Mouse (Mus musculus) lung, postnatal 10 days (tissue): ENCODE measurements around the gene Rgs4.
A peak's percentile ranks its signal among the peaks of the same experiment; 100 is the strongest.

Experiments used
- DNase-seq: peaks from one replicate; pipeline ENCODE4 v3.0.0; 2021

The Rgs4 gene

DNA sequence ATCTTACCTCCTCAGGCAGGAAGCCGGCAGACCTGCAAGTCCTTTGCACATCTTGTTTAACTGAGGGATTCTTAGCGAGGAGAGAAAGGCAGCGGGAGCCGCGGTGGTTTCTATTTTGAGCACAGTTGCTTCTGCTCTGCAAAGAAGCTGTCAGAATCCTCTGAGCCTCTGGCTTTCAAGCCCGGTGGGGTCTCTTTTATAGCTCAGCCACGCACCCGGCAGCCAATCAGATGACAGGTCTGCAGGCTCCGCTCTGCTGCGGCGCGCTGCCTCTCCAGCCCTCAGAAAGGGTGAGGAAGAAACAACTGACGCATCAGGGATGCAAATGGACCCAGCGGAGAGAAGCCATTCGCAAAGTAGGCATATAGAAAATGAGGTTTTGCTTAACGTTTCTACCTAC, at the start of gene Rgs4:
Rgs4 (minus strand) TSS at position 170 of the 400 bp plus-strand sequence.
- peak; percentile 68 for DNase-seq

DNA sequence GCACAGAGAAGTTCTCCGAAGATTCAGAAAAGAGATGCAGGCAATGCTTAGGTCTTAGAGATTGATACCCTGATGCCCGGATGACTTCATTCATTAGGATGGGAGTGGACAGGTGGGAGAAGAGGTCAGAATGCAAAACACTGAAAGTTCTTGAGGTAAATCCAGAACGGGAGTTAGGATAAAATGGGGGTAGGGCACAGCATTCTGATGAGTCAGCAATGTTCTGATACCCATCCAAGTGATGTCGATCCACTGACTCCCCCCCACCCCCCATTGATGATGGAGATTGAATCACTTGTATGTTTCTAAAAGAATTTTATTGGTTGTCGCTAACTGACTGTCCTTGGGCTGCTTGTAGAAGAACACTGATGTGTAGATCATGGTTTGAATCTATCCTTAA, 45.0 kb upstream of the Rgs4 start:
- no peak for DNase-seq

GRCm38 (mm10) chr1:169785981-169786380, 38.5 kb upstream of the Rgs4 start:
- no peak for DNase-seq

GRCm38 (mm10) chr1:169776566-169776965, 29.1 kb upstream of the Rgs4 start:
- DNase-seq: no peak

GRCm38 (mm10) chr1:169764619-169764955, 17.1 kb upstream of the Rgs4 start:
- no peak for DNase-seq

DNA sequence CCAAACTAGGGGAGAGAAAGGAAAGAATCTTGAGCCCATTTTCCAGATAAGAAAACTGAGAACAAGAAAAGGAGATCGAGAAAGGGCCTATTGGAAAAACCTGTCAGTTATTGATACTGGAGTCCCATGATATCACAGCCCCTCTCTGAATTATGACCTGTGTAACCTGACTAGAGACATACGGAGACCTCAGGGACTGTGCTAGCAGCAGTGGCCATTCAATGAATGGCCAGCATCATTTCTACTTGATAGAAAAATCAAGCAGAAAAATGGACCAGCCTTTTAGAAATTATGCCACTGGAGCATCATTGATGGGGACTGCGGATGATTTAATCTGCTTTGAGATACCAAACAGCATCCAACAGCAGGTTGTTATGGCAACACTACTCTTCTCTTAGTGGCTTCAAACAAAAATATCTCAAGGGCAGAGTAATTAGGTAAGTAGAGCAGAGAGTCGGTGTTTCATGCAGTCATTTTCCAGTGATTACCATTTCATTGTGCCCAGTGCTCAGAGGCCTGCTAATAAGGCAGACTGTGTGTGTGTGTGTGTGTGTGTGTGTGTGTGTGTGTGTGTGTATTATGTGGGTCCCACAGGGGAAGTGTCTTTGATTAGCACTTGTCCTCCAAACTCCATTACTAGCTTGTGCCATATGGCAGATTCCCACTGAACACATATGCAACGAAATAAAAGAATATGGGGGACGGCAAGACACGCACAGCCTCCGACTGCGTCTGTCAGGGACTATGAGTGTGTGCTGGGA, 16.6 kb upstream of the Rgs4 start:
- no peak for DNase-seq

- DNase-seq: no peak
Measured at GRCm38 (mm10) chr1:169762524-169762923, 15.1 kb upstream of the Rgs4 start.

DNA sequence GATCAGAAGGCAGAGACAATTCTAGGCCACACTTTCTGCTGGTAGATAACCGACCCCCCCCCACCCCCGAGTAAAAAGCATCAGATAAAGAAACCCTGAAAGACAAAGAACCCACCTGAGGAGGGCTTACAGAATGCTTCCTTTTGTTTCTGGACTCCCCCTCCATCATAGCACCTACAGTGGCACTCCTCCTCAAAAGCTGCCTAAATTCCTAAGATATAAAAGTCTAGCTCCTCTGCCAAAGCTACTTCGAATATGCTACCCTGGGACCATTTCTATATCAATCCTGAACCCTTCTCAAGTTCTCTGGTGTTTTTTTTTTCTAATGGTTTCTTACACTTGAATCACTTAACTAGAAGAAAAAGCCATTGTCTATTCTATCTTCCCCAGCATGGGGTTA, 9.1 kb upstream of the Rgs4 start:
- no peak for DNase-seq

DNA sequence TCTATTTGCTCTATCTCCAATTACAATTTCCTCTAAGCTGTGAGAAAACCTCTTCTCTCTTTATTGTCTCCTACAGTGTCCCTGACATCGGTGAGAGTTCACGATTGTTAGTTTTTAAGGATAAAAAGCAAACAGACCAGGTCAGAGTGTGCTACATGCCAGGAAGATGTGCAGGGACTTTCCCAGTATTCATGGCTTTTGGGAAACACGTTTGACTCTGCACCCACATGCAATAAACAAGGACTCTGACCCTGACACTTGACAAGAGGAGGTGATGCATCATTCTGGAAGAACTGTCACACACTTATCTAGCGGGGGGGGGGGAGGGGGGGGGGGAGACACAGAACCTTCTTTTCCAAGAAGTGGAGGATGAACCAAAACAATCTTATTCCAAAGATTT, 5.0 kb upstream of the Rgs4 start:
- no peak for DNase-seq

DNA sequence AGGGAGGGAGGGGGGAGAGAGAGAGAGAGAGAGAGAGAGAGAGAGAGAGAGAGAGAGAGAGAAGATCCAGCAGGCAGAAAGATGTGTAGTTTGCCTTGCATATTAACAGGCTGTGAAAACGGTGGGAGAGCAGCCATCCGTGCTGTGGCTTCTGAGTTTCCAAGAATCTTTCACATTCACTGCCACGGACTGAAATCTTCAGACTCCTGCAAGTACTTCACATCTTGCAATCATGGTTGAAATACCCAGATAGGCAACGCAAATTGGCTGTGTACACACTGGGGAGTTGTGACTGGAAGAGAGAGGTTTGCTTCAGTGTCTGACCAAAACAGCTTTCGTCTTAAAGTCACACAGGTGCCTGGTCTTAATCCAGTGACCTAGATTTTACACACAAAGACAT, 997 bp upstream of the Rgs4 start:
- no peak for DNase-seq

- DNase-seq: no peak
Measured at GRCm38 (mm10) chr1:169747902-169748301, 460 bp upstream of the Rgs4 start.

GRCm38 (mm10) chr1:169741147-169741546, 6.3 kb downstream of the Rgs4 start:
- no peak for DNase-seq

DNA sequence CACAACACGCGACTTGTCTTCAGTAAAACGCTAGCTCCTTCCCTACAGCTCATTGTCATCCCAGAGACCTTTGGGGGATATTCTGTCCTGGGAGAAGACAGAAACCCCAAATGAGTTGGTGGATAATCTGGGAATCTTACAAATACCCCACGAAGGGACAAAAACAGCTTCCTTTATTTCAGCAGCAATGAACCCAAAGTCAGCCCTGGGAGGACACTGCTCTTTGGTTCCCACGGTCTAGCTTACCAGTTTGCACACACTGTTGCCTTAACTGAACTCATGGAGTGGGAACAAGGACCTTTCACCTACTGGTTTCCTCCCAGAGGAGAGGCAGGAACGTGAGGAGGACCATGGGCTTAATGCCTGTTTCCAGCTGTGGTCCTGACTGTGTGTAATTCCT, 10.2 kb downstream of the Rgs4 start:
- DNase-seq: peak; percentile 11

- DNase-seq: peak; percentile 36
Measured at GRCm38 (mm10) chr1:169736139-169736538, 11.3 kb downstream of the Rgs4 start.

- DNase-seq: no peak
Measured at GRCm38 (mm10) chr1:169730599-169731100, 16.8 kb downstream of the Rgs4 start.

- DNase-seq: no peak
Measured at GRCm38 (mm10) chr1:169726319-169726718, 21.1 kb downstream of the Rgs4 start.

GRCm38 (mm10) chr1:169721836-169722235, 25.6 kb downstream of the Rgs4 start:
- DNase-seq: no peak

DNA sequence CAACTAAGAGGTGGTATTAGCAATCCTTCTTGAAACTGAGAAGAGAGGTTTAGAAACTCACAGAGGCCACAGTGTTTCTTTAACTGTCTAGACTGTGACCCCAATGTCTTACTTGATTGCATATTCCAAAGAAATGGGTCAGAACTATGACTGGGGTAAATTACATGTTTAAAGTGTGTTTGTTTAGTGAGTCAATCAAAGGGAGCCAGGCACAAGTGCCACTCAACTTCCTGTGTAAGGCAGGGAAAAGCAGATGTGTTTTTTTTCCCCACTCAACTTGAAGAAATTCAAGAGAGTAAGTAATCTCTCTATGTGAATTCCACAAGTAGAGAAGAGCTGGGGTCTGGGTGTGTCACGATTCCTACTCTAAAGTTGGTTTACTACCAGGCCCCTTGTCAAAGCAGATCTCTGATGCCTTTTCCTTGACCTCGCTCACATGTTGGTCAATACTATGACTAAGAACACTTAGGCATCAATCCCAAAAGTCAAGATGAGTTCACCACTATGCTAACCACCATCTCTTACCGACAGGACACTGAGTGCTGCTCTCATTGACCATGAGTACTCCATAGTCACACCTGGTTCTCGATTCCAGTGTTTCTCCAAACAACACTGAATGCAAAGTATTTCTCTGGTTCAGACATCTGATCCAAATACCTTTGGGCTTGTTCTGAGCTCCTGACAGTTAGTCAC, 42.9 kb downstream of the Rgs4 start:
- DNase-seq: peak; percentile 24

GRCm38 (mm10) chr1:169699184-169699583, 48.3 kb downstream of the Rgs4 start:
- DNase-seq: no peak

- DNase-seq: no peak
Measured at GRCm38 (mm10) chr1:169697236-169697635, 50.2 kb downstream of the Rgs4 start.

GRCm38 (mm10) chr1:169695356-169695755, 52.1 kb downstream of the Rgs4 start:
- no peak for DNase-seq

GRCm38 (mm10) chr1:169693537-169693936, 53.9 kb downstream of the Rgs4 start:
- no peak for DNase-seq

GRCm38 (mm10) chr1:169693040-169693439, 54.4 kb downstream of the Rgs4 start:
- no peak for DNase-seq
